In genomic region chrX:13798754-13799153, GRCm38 (mm10) we compare ENCODE assay signal across 23 mouse cellular contexts. TPM values are rescaled to one million over a fixed set of nuclear protein-coding genes. Genes with fewer than 3 reads are reported as not detected.
DNase-seq lines count a peak whose midpoint lies in the region; ATAC-seq and TF ChIP-seq lines count a peak whose summit lies in the region.
"Had no signal": no experiment of that assay in that cellular context is flagged by ENCODE, and none has a peak within 500 bp of the region (broad histone marks: within the 10 kb centered on the region; RNA-seq: fewer than 3 reads in every experiment).

No protein-coding gene starts in this region.

- H3K27me3 ChIP-seq in kidney, adult 2 months (replicated peaks; ENCODE audit: control insufficient read depth, insufficient read depth, low read length): no peaks in the 10 kb centered on the region
- H3K27me3 ChIP-seq in kidney, embryonic 16.5 days (ENCODE audit: insufficient read depth, low read length): no peaks in the 10 kb centered on the region
- H3K27me3 ChIP-seq in CH12.LX (replicated peaks): no peaks in the 10 kb centered on the region
- H3K27me3 ChIP-seq: embryonic facial prominence, embryonic 15.5 days; heart, embryonic 15.5 days; intestine, embryonic 15.5 days had no signal

- 68% methylated on average over 2 of the region's 2 CpGs for WGBS in kidney, adult 2 months
- 74% methylated on average over 2 of the region's 2 CpGs for WGBS in kidney, embryonic 16.5 days

- H3K79me2 ChIP-seq in CH12.LX (replicated peaks; ENCODE audit: control insufficient read depth, extremely low read depth, insufficient read depth, poor library complexity, severe bottlenecking): no peaks in the 10 kb centered on the region

- no peak for TF ChIP-seq EP300 in CH12.LX (IDR thresholded peaks at IDR 0.05; ENCODE audit: low read length)

- peak; percentile 6 for DNase-seq in gastrocnemius, adult 18-20 months (ENCODE audit: low spot score)
- no peak for DNase-seq in gastrocnemius, postnatal 4 days (ENCODE audit: low spot score in 2 of 2)
- DNase-seq in kidney, adult 2 months: peak; percentile 1
- peak; percentile 2 for DNase-seq in CH12.LX (ENCODE audit: extremely low read depth)
- no peak for DNase-seq in c-Kit-positive CD71-positive TER-119-positive erythroid progenitor cells, embryonic 14.5 days (ENCODE audit: low spot score)
- no peak for DNase-seq in adrenal gland, adult 2 months
- DNase-seq: adrenal gland, postnatal 10 days; cerebellum, adult 18-20 months; cerebellum, adult 9-11 months; cerebellum, postnatal 36 days; gastrocnemius, postnatal 10 days; heart, postnatal 14 days had no signal

- no peak for TF ChIP-seq CTCF in kidney, adult 2 months (conservative IDR thresholded peaks at IDR 0.05; ENCODE audit: insufficient read depth, insufficient read length, low read depth, low read length)
- TF ChIP-seq CTCF in CH12.LX (conservative IDR thresholded peaks at IDR 0.05 in 1 of 2, IDR thresholded peaks at IDR 0.05 in 1 of 2; ENCODE audit: low read depth in 2 of 2, low read length in 2 of 2): no peak

- H3K27ac ChIP-seq in kidney, adult 2 months (ENCODE audit: insufficient read depth, low read depth, low read length): no peak overlapping the region
- no peak overlapping the region for H3K27ac ChIP-seq in kidney, embryonic 16.5 days (ENCODE audit: low read length)
- H3K27ac ChIP-seq in CH12.LX (ENCODE audit: insufficient read depth, low read depth): no peak overlapping the region
- H3K27ac ChIP-seq: embryonic facial prominence, embryonic 15.5 days; forebrain, embryonic 10.5 days; heart, embryonic 10.5 days; heart, embryonic 15.5 days; hindbrain, embryonic 10.5 days; hindbrain, embryonic 14.5 days; intestine, embryonic 15.5 days had no signal

- H3K9ac ChIP-seq in kidney, embryonic 16.5 days (replicated peaks; ENCODE audit: low read length): no peak overlapping the region
- H3K9ac ChIP-seq in CH12.LX (ENCODE audit: insufficient read depth, low read depth): no peak overlapping the region
- H3K9ac ChIP-seq: embryonic facial prominence, embryonic 15.5 days; heart, embryonic 15.5 days; hindbrain, embryonic 14.5 days; intestine, embryonic 15.5 days had no signal

- H3K36me3 ChIP-seq in kidney, adult 2 months (ENCODE audit: control insufficient read depth, insufficient read depth, low read length): no peaks in the 10 kb centered on the region
- H3K36me3 ChIP-seq in kidney, embryonic 16.5 days (ENCODE audit: insufficient read depth, low read length): no peaks in the 10 kb centered on the region
- no peaks in the 10 kb centered on the region for H3K36me3 ChIP-seq in CH12.LX (replicated peaks in 1 of 2; ENCODE audit: control insufficient read depth in 1 of 2, insufficient read depth in 1 of 2, low read length in 1 of 2)
- H3K36me3 ChIP-seq: embryonic facial prominence, embryonic 15.5 days; forebrain, embryonic 10.5 days; heart, embryonic 10.5 days; heart, embryonic 15.5 days; hindbrain, embryonic 10.5 days; intestine, embryonic 15.5 days had no signal

- in situ Hi-C loops in CH12.LX (cut with MboI; ENCODE audit: low pct_ligation_motif_present, low pct_unique_long_range_greater_than_20kb, low sequenced_read_pairs): no loop called here

- H3K4me1 ChIP-seq in kidney, adult 2 months (ENCODE audit: control insufficient read depth, insufficient read depth, low read length): no peaks in the 10 kb centered on the region
- no peaks in the 10 kb centered on the region for H3K4me1 ChIP-seq in kidney, embryonic 16.5 days (ENCODE audit: insufficient read depth, low read length)
- no peaks in the 10 kb centered on the region for H3K4me1 ChIP-seq in CH12.LX (ENCODE audit: control insufficient read depth in 1 of 2, insufficient read depth in 2 of 2)
- H3K4me1 ChIP-seq: embryonic facial prominence, embryonic 15.5 days; forebrain, embryonic 10.5 days; heart, embryonic 10.5 days; heart, embryonic 15.5 days; hindbrain, embryonic 10.5 days; intestine, embryonic 15.5 days had no signal

- no peak overlapping the region for H3K4me2 ChIP-seq in kidney, embryonic 16.5 days (replicated peaks; ENCODE audit: low read depth, low read length)
- H3K4me2 ChIP-seq in CH12.LX (ENCODE audit: insufficient read depth, low read depth, poor library complexity, severe bottlenecking): no peak overlapping the region
- H3K4me2 ChIP-seq: embryonic facial prominence, embryonic 15.5 days; heart, embryonic 15.5 days; hindbrain, embryonic 14.5 days; intestine, embryonic 15.5 days had no signal

- dilution Hi-C loops in CH12.LX (cut with MboI; ENCODE audit: extremely low pct_ligation_motif_present, extremely low pct_unique_long_range_greater_than_20kb, low sequenced_read_pairs): no loop called here

- no peak for TF ChIP-seq RAD21 in CH12.LX (IDR thresholded peaks at IDR 0.05; ENCODE audit: low read depth, low read length)

- ATAC-seq in kidney, embryonic 16.5 days (ENCODE audit: low FRiP score, low TSS enrichment): no peak
- ATAC-seq in megakaryocyte, adult 5-6 weeks (ENCODE audit: poor library complexity, severe bottlenecking): peak; percentile 52
- ATAC-seq: forebrain, embryonic 14.5 days; intestine, embryonic 15.5 days had no signal

- no peak for TF ChIP-seq POLR2A in kidney, adult 2 months (IDR thresholded peaks at IDR 0.05; ENCODE audit: low read depth, low read length)
- no peak for TF ChIP-seq POLR2A in CH12.LX (IDR thresholded peaks at IDR 0.05; ENCODE audit: low read depth, low read length)

- H3K4me3 ChIP-seq in kidney, adult 2 months (ENCODE audit: insufficient read depth, low read depth, low read length): no peak overlapping the region
- no peak overlapping the region for H3K4me3 ChIP-seq in kidney, embryonic 16.5 days (ENCODE audit: low read length)
- no peak overlapping the region for H3K4me3 ChIP-seq in CH12.LX (replicated peaks in 1 of 3; ENCODE audit: low read depth in 2 of 3, low read length in 2 of 3, poor library complexity in 1 of 3)
- H3K4me3 ChIP-seq: embryonic facial prominence, embryonic 15.5 days; erythroblast, embryonic 14.5 days; forebrain, embryonic 10.5 days; heart, embryonic 10.5 days; heart, embryonic 15.5 days; hindbrain, embryonic 10.5 days; intestine, embryonic 15.5 days had no signal

- no peaks in the 10 kb centered on the region for H3K9me3 ChIP-seq in kidney, embryonic 16.5 days (ENCODE audit: low read length)
- H3K9me3 ChIP-seq in CH12.LX (replicated peaks; ENCODE audit: low read length): no peaks in the 10 kb centered on the region
- H3K9me3 ChIP-seq: embryonic facial prominence, embryonic 15.5 days; forebrain, embryonic 10.5 days; heart, embryonic 10.5 days; heart, embryonic 15.5 days; hindbrain, embryonic 10.5 days; intestine, embryonic 15.5 days had no signal

TF ChIP-seq in CH12.LX, 34 proteins besides CTCF, POLR2A, EP300 and RAD21:
- TF ChIP-seq ZC3H11A (IDR thresholded peaks at IDR 0.05; ENCODE audit: low read depth, low read length): no peak
- TF ChIP-seq KAT2A (IDR thresholded peaks at IDR 0.05; ENCODE audit: insufficient replicate concordance, low read length): no peak

RNA-seq across cellular contexts. Expression of gene Cask, which starts 52.4 kb away (rescaled TPM):
- 10 to 100 TPM in 1 of 2 experiments, 1 to 10 TPM in 1; 9.3 to 12.7 TPM for total RNA-seq in gastrocnemius, adult 18-20 months (2021)
- total RNA-seq in gastrocnemius, postnatal 4 days (2021): 10 to 100 TPM; 35.7 to 46.0 TPM
- 4.9 and 5.7 TPM in 2 replicates for polyA plus RNA-seq in kidney, adult 2 months (2012; rRNA removed)
- 13.6 and 16.2 TPM in 2 replicates for polyA plus RNA-seq in kidney, embryonic 16.5 days (2015; fragmentation: Nextera tagmentation; extraction: Ambion mirVana)
- 4.0 and 5.0 TPM in 2 replicates for total RNA-seq in CH12.LX (2012; rRNA removed)
- total RNA-seq in CH12.LX (2014; rRNA removed): 0.40 and 1.0 TPM in 2 replicates
- polyA plus RNA-seq in CH12.LX (2012; ENCODE audit: insufficient read length, low read depth): 0.49 and 1.3 TPM in 2 replicates
- total RNA-seq in megakaryocyte, adult 5-6 weeks (2015): 40.1 and 50.7 TPM in 2 replicates
- 52.3 and 66.0 TPM in 2 replicates for total RNA-seq in megakaryocyte, adult 5-6 weeks (2017)
- 10 to 100 TPM; 29.7 to 35.5 TPM for total RNA-seq in adrenal gland, adult 2 months (2021)
- 3.6 and 6.0 TPM in 2 replicates for polyA plus RNA-seq in adrenal gland, adult 2 months (2012; rRNA removed)

Comparison
In these comparisons a context has a peak if more than half of its experiments do, and no peak if none do; other contexts are left out.
1. DNase-seq: peak in gastrocnemius, adult 18-20 months (single experiment), kidney, adult 2 months (single experiment) and CH12.LX (single experiment); none in gastrocnemius, postnatal 4 days (0 of 2), c-Kit-positive CD71-positive TER-119-positive erythroid progenitor cells, embryonic 14.5 days (single experiment) and adrenal gland, adult 2 months (single experiment).